Mouse (Mus musculus): ENCODE measurements around the gene Fbxo41. TPM values are rescaled to one million over a fixed set of nuclear protein-coding genes. Genes with fewer than 3 reads are reported as not detected.

Fbxo41 gene
- polyA plus RNA-seq, 1 experiment, result not detected

DNA sequence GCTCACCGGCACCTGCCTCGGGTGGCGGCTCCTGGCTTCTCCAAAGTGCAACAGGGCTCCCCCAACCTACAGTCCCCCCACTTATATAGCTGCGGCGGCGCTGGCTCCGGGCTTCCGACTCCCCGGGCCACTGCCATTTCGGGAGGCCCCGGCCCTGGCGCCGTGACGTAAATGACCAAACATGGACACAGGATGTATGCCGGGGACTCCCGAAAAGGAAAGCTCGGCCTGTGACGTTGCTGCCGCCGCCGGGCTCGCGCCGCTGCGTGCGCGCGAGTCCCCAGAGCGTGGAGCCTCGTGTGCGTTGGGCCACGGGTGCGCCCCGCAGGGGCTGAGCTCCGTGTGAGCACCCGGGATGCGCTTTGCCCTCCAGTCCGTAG is 10.7 kb upstream of the Fbxo41 start, which contains the start of gene Egr4:
TSS of gene Egr4 (minus strand) at position 59 of the 380 bp plus-strand sequence.
- Histone ChIP-seq H3K4me3 (replicated peaks; ENCODE audit: control insufficient read depth, low read depth, low read length) (no peak within 1 kb of the TSS), H3K4me1 (ENCODE audit: control insufficient read depth, insufficient read depth, low read length) (no peaks in the 10 kb centered on the region), H3K27ac (ENCODE audit: control insufficient read depth, insufficient read depth, low read depth, low read length, poor library complexity) (no peak within 1 kb of the TSS; the same call in 1 of the 2 replicates)
- TF ChIP-seq CTCF (IDR thresholded peaks at IDR 0.05; ENCODE audit: control insufficient read depth, insufficient read depth, low read length) (no peak), POLR2A (IDR thresholded peaks at IDR 0.05; ENCODE audit: borderline replicate concordance, control insufficient read depth, low read depth, low read length) (no peak)
- under 1% methylated on average over 38 of the region's 38 CpGs for WGBS

DNA sequence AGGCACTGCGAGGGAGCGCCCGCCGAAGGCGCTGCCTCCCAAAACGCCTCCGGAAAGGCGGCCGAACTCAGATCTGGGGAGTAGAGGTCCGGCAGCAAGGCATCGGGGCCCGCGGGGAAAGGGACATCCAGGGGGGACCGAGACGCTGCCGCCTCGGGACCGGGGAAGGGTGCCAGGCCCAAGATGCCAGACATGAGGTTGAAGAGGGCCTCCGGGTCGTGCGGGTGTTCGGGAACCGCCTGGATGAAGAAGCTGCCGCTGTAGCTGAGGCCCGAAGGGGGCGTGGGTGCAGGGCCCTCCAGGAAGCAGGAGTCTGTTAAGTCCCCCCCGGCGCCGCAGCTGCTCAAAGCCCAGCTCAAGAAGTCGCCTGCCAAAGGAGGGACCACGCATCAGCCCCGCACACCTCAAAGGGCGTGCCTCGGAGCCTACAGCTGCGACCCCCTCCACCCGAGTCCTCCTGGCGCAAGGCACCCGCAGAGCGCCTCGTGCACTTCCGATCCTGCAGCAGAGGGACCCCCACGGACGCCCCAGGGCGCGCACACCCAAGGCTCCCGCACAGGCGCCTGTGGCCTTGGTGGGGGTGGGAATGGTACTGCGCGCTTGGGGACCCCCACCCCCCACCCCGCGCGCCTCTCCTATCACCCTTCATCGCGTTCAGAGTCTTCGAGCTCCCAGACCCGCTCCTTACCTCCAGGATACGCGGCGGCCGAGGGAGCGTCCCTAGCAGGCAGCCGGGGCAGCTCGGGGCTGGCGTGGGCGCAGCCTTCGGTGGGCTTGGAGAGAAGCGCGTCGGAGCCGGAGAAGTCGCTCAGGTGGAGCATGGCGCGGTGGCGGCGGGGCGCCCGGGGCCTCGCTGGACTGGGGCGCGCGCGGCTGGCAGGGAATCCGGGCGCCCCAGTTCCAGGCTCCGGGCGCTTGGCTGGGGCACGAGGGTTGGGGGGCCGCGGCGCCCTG is 10.1 kb upstream of the Fbxo41 start:
- Histone ChIP-seq H3K4me1 (ENCODE audit: control insufficient read depth, insufficient read depth, low read length) (no peaks in the 10 kb centered on the region), H3K27ac (ENCODE audit: control insufficient read depth, insufficient read depth, low read depth, low read length, poor library complexity) (no peak overlapping the region; the same call in 1 of the 2 replicates), H3K4me3 (replicated peaks; ENCODE audit: control insufficient read depth, low read depth, low read length) (no peak overlapping the region)
- WGBS, result 3% methylated on average over 88 of the region's 90 CpGs
- TF ChIP-seq POLR2A (IDR thresholded peaks at IDR 0.05; ENCODE audit: borderline replicate concordance, control insufficient read depth, low read depth, low read length) (no peak), CTCF (IDR thresholded peaks at IDR 0.05; ENCODE audit: control insufficient read depth, insufficient read depth, low read length) (no peak)

DNA sequence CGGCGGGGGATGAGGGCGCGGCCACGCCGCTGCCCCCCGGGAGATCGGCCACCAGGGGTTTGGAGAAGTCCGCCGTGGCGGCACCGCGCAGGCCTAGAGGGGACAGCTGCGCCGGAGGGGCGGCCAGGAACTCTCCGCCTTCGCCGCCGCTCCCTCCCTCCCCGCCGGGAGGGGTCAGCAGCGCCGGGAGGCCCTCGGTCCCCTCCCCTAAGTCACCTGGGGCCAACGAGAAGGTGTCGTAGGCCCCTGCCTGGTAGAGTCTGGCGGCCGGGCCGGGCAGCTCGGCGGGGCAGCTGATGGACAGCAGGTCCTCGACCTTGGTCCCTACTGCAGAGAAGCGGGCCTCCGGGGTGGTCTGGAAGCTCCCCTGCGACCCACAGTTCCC is 9.3 kb upstream of the Fbxo41 start:
- no peaks in the 10 kb centered on the region for H3K4me1 ChIP-seq (ENCODE audit: control insufficient read depth, insufficient read depth, low read length)
- no peak overlapping the region; the same call in 1 of the 2 replicates for H3K27ac ChIP-seq (ENCODE audit: control insufficient read depth, insufficient read depth, low read depth, low read length, poor library complexity)
- TF ChIP-seq CTCF (IDR thresholded peaks at IDR 0.05; ENCODE audit: control insufficient read depth, insufficient read depth, low read length), result no peak
- TF ChIP-seq POLR2A (IDR thresholded peaks at IDR 0.05; ENCODE audit: borderline replicate concordance, control insufficient read depth, low read depth, low read length), result no peak
- no peak overlapping the region for H3K4me3 ChIP-seq (replicated peaks; ENCODE audit: control insufficient read depth, low read depth, low read length)
- WGBS, result 4% methylated on average over 36 of the region's 36 CpGs

DNA sequence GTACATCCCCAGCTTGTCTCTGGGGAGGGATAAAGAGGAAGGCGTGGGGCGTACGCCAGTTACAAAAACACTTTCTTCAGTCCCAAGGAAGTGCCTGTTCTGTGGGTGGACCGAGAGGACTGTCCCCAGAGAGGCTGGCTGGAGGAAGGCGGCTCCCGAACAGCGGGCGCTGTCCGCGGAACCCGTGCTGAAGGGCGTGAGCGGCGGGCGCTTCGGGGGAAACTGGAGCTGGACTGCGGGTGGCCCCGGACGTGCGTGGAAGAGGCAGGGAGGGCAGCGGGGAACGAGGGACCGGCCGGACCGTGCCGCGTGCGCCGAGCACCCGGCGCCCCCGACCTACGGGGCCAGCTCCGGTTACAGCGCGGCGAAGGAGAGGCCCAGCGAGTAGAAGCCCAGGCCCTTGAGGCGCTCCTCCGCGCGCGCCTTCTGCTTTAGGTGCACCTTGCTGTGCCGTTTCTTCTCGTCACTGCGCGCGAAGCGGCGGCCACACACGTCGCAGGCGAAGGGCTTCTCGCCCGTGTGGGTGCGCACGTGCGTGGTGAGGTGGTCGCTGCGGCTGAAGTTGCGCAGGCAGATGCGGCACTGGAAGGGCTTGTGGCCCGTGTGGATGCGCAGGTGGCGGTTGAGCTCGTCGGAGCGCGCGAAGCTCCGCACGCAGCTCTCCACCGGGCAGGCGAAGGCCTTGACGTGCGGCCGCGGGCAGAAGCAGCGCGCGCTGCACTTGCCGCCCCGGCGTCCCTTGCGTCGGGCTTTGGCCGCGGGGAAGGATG is 8.7 kb upstream of the Fbxo41 start:
- no peaks in the 10 kb centered on the region for H3K4me1 ChIP-seq (ENCODE audit: control insufficient read depth, insufficient read depth, low read length)
- H3K27ac ChIP-seq (ENCODE audit: control insufficient read depth, insufficient read depth, low read depth, low read length, poor library complexity), result no peak overlapping the region
- no peak overlapping the region for H3K4me3 ChIP-seq (replicated peaks; ENCODE audit: control insufficient read depth, low read depth, low read length)
- no peak for TF ChIP-seq CTCF (IDR thresholded peaks at IDR 0.05; ENCODE audit: control insufficient read depth, insufficient read depth, low read length)
- WGBS, result 3% methylated on average over 88 of the region's 88 CpGs

DNA sequence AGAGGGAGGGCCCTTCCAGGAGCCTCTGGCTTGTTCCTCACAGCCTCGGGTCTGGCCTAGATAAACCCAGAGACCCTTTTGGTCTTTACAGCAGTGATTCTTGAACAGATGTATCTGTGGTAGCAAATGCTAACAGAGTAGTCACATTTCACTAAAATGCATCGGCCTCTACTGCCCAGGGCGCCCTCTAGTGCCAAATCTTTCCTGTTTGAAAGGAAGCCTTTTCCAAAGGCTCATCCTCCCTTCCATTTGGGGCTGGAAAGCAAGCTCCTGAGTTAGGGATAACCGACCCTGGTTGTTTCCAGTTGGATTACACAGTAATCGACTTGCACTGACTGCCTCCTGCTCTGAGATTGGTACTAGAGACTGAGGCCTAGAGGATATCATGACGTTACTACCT is 7.7 kb upstream of the Fbxo41 start:
- no peak overlapping the region for H3K27ac ChIP-seq (ENCODE audit: control insufficient read depth, insufficient read depth, low read depth, low read length, poor library complexity)
- 6% methylated on average over 6 of the region's 6 CpGs for WGBS
- H3K4me3 ChIP-seq (replicated peaks; ENCODE audit: control insufficient read depth, low read depth, low read length), result no peak overlapping the region
- TF ChIP-seq CTCF (IDR thresholded peaks at IDR 0.05; ENCODE audit: control insufficient read depth, insufficient read depth, low read length) (0 out of 2 replicates have a peak, but pooled peaks have one; percentile 9), POLR2A (IDR thresholded peaks at IDR 0.05; ENCODE audit: borderline replicate concordance, control insufficient read depth, low read depth, low read length) (no peak)
- H3K4me1 ChIP-seq (ENCODE audit: control insufficient read depth, insufficient read depth, low read length), result no peaks in the 10 kb centered on the region

DNA sequence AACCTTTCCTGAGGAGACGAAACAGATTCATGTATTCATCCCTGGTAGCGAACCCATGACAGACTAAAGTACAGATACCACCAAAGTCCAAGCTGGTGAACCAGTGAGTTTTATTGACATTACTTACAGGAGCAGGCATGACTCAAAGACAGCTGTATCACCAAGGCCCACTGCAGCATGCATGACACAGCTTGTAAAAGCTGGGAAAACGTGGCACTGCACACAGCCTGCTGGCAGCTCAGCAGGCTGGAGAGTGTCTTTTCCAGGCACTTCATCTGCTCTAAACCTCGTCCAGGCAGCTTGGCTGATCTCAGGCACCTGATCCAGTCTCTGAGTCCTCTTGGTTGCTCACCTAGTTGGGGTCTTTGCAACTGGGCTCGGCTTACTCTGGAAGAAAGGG is 5.8 kb upstream of the Fbxo41 start:
- WGBS, result 49% methylated on average over 5 of the region's 5 CpGs
- Histone ChIP-seq H3K4me3 (replicated peaks; ENCODE audit: control insufficient read depth, low read depth, low read length) (no peak overlapping the region), H3K27ac (ENCODE audit: control insufficient read depth, insufficient read depth, low read depth, low read length, poor library complexity) (no peak overlapping the region), H3K4me1 (ENCODE audit: control insufficient read depth, insufficient read depth, low read length) (no peaks in the 10 kb centered on the region)
- TF ChIP-seq CTCF (IDR thresholded peaks at IDR 0.05; ENCODE audit: control insufficient read depth, insufficient read depth, low read length), result no peak
- no peak for TF ChIP-seq POLR2A (IDR thresholded peaks at IDR 0.05; ENCODE audit: borderline replicate concordance, control insufficient read depth, low read depth, low read length)

DNA sequence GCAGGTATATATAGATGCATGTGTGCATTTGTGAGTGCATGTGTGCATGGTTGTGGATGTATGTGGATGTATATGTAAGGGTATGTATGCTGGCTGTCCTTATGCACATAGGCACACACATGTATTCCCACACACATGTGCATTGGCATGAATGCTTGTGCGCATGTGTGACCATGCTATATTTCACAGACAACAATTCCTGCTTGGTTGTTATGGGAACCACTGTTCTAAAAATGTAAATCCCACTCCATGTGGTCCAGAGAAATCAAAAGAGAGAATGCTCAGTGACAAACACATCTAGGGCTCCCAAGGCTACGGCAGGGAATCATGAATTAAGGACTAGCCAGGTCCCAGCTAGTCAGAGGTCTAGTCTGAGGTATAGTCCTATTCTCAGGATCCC is 2.1 kb upstream of the Fbxo41 start:
- no peak overlapping the region for H3K4me3 ChIP-seq (replicated peaks; ENCODE audit: control insufficient read depth, low read depth, low read length)
- no peak for TF ChIP-seq CTCF (IDR thresholded peaks at IDR 0.05; ENCODE audit: control insufficient read depth, insufficient read depth, low read length)
- TF ChIP-seq POLR2A (IDR thresholded peaks at IDR 0.05; ENCODE audit: borderline replicate concordance, control insufficient read depth, low read depth, low read length), result no peak
- 77% methylated on average over 2 of the region's 2 CpGs for WGBS
- no peaks in the 10 kb centered on the region for H3K4me1 ChIP-seq (ENCODE audit: control insufficient read depth, insufficient read depth, low read length)
- H3K27ac ChIP-seq (ENCODE audit: control insufficient read depth, insufficient read depth, low read depth, low read length, poor library complexity), result no peak overlapping the region

All from bone marrow, adult 2 months (tissue).